Mouse (Mus musculus) liver, embryonic 15.5 days (tissue): ENCODE results near the gene Tmcc3. TPM values are rescaled to one million over a fixed set of nuclear protein-coding genes. Genes with fewer than 3 reads are reported as not detected.

Experiments used
- ATAC-seq: fragments of 200-750 bp; cut with Nextera tagmentation; 2 replicates; pipeline ENCODE4 v1.8.0; 2017; ENCODE audit warnings: moderate number of reproducible peaks, mild to moderate bottlenecking, moderate library complexity; ENCODE audit not compliant: insufficient read depth
- H3K27ac ChIP-seq: fragments of 300-500 bp; sonication (generic); replicated peaks from 2 replicates; pipeline ENCODE4 v1.5.1; 2015; ENCODE audit warnings: mild to moderate bottlenecking, inconsistent platforms
- H3K27me3 ChIP-seq: fragments of 300-500 bp; sonication (generic); 2 replicates; pipeline ENCODE4 v1.6.1; 2015; ENCODE audit warnings: mild to moderate bottlenecking, inconsistent platforms
- H3K36me3 ChIP-seq: fragments of 300-500 bp; sonication (generic); replicated peaks from 2 replicates; pipeline ENCODE4 v1.6.1; 2015; ENCODE audit warnings: moderate library complexity, mild to moderate bottlenecking, inconsistent platforms
- H3K4me1 ChIP-seq: fragments of 300-500 bp; sonication (generic); replicated peaks from 2 replicates; pipeline ENCODE4 v1.6.1; 2015; ENCODE audit warnings: inconsistent platforms
- H3K4me2 ChIP-seq: fragments of 300-500 bp; sonication (generic); 2 replicates; pipeline ENCODE4 v1.6.1; 2015; ENCODE audit warnings: moderate library complexity, mild to moderate bottlenecking, inconsistent platforms
- H3K4me3 ChIP-seq: fragments of 300-500 bp; sonication (generic); replicated peaks from 2 replicates; pipeline ENCODE4 v1.5.1; 2015; ENCODE audit warnings: mild to moderate bottlenecking, inconsistent platforms
- H3K9ac ChIP-seq: fragments of 300-500 bp; sonication (generic); 2 replicates; pipeline ENCODE4 v1.6.1; 2015; ENCODE audit warnings: moderate library complexity, mild to moderate bottlenecking, inconsistent platforms
- H3K9me3 ChIP-seq: fragments of 300-500 bp; sonication (generic); replicated peaks from 2 replicates; pipeline ENCODE4 v1.6.1; 2016; ENCODE audit warnings: inconsistent platforms
- WGBS: fragments of 180-500 bp; shearing (Covaris S2); methylation state at CpG from one replicate; pipeline ENCODE4 v1.1.7; 2015; ENCODE audit warnings: mixed read lengths; ENCODE audit not compliant: insufficient replicate concordance; 5-methylcytosine and 5-hydroxymethylcytosine counted together
- polyA plus RNA-seq: library from polyadenylated mRNA; unstranded; fragments of >200 nt; fragmentation: Nextera tagmentation; extraction: Ambion mirVana; gene quantifications from 2 replicates; pipeline ENCODE4 v1.2.1, GENCODE M21; 2015

Gene Tmcc3
- polyA plus RNA-seq, 1 experiment from 2014 or later = 3.4 TPM

DNA sequence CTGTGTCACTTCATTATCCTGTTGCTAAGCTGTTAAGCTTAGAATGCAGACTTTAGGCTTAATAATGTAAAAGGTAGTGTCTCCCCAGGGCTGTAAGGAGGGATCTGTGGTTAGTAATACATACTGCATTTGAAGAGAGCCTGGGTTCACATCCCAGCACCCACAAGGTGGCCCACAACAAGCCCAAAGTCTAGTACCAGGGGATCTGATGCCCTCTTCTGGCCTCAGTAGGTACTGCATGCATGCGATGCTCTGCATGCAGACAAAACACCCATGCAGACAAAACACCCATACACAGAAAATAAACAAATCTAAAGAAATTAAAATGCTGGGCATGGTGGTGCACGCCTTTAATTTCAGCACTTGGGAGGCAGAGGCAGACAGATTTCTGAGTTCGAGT, 149.6 kb downstream of the Tmcc3 start:
- Histone ChIP-seq H3K36me3 (no peaks in the 10 kb centered on the region), H3K4me1 (no peaks in the 10 kb centered on the region), H3K27ac (no peak overlapping the region), H3K9ac (no peak overlapping the region), H3K9me3 (no peaks in the 10 kb centered on the region), H3K4me2 (no peak overlapping the region), H3K27me3 (no peaks in the 10 kb centered on the region), H3K4me3 (no peak overlapping the region)
- no peak for ATAC-seq
- WGBS = 59% methylated on average over 3 of the region's 3 CpGs

- H3K9ac ChIP-seq = no peak overlapping the region
- H3K27me3 ChIP-seq = no peaks in the 10 kb centered on the region
- H3K4me1 ChIP-seq = no peaks in the 10 kb centered on the region
- no peaks in the 10 kb centered on the region for H3K9me3 ChIP-seq
- no peak for ATAC-seq
- no peak overlapping the region for H3K27ac ChIP-seq
- 66% methylated on average over 8 of the region's 8 CpGs for WGBS
- H3K4me3 ChIP-seq = no peak overlapping the region
- no peak overlapping the region for H3K4me2 ChIP-seq
- no peaks in the 10 kb centered on the region for H3K36me3 ChIP-seq
Measured at GRCm38 (mm10) chr10:94461871-94462270, 150.1 kb downstream of the Tmcc3 start.

GRCm38 (mm10) chr10:94462386-94463064, 150.8 kb downstream of the Tmcc3 start:
- Histone ChIP-seq H3K9ac (no peak overlapping the region), H3K4me3 (no peak overlapping the region), H3K9me3 (no peaks in the 10 kb centered on the region), H3K4me2 (no peak overlapping the region), H3K36me3 (no peaks in the 10 kb centered on the region), H3K27me3 (no peaks in the 10 kb centered on the region), H3K27ac (no peak overlapping the region), H3K4me1 (no peaks in the 10 kb centered on the region)
- WGBS = 65% methylated on average over 15 of the region's 15 CpGs
- ATAC-seq = no peak

GRCm38 (mm10) chr10:94463410-94463809, 151.7 kb downstream of the Tmcc3 start:
- Histone ChIP-seq H3K9ac (no peak overlapping the region), H3K27ac (no peak overlapping the region), H3K4me1 (no peaks in the 10 kb centered on the region), H3K4me2 (no peak overlapping the region), H3K4me3 (no peak overlapping the region), H3K9me3 (no peaks in the 10 kb centered on the region), H3K36me3 (no peaks in the 10 kb centered on the region), H3K27me3 (no peaks in the 10 kb centered on the region)
- ATAC-seq = no peak
- WGBS = 71% methylated on average over 2 of the region's 2 CpGs

DNA sequence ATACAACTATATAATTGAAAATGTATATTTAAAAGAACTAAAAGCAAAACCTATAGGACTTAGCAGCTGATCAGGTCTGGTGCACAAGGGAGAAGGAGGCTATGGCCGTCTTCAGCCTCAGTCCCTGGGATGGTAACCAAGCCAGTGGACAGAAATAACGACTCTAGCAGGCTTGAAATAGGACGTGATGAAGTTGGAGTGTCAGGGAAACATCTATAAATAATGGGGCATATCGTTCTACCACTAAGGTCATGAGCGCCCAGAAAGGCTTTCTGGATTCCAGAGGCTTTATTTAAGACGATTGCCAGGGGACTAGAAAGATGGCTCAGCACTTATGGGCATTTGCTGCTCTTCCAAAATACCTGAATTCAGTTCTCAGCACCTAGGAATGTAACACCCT, 153.9 kb downstream of the Tmcc3 start:
- H3K36me3 ChIP-seq = no peaks in the 10 kb centered on the region
- H3K4me1 ChIP-seq = no peaks in the 10 kb centered on the region
- H3K27me3 ChIP-seq = no peaks in the 10 kb centered on the region
- ATAC-seq = no peak
- no peak overlapping the region for H3K4me3 ChIP-seq
- H3K9me3 ChIP-seq = no peaks in the 10 kb centered on the region
- H3K9ac ChIP-seq = no peak overlapping the region
- no peak overlapping the region for H3K27ac ChIP-seq
- H3K4me2 ChIP-seq = no peak overlapping the region
- 63% methylated on average over 6 of the region's 6 CpGs for WGBS

GRCm38 (mm10) chr10:94466313-94466712, 154.6 kb downstream of the Tmcc3 start:
- Histone ChIP-seq H3K36me3 (no peaks in the 10 kb centered on the region), H3K4me3 (no peak overlapping the region), H3K9ac (no peak overlapping the region), H3K4me1 (no peaks in the 10 kb centered on the region), H3K4me2 (no peak overlapping the region), H3K27ac (no peak overlapping the region), H3K9me3 (no peaks in the 10 kb centered on the region), H3K27me3 (no peaks in the 10 kb centered on the region)
- no peak for ATAC-seq
- WGBS = 52% methylated on average over 7 of the region's 7 CpGs

- Histone ChIP-seq H3K27me3 (no peaks in the 10 kb centered on the region), H3K9me3 (no peaks in the 10 kb centered on the region), H3K36me3 (no peaks in the 10 kb centered on the region), H3K9ac (no peak overlapping the region), H3K4me1 (no peaks in the 10 kb centered on the region), H3K27ac (no peak overlapping the region), H3K4me3 (no peak overlapping the region), H3K4me2 (no peak overlapping the region)
- 44% methylated on average over 8 of the region's 8 CpGs for WGBS
- ATAC-seq = peak; percentile 25; the same call in 1 of the 2 replicates
Measured at GRCm38 (mm10) chr10:94471487-94471886, 159.7 kb downstream of the Tmcc3 start.

DNA sequence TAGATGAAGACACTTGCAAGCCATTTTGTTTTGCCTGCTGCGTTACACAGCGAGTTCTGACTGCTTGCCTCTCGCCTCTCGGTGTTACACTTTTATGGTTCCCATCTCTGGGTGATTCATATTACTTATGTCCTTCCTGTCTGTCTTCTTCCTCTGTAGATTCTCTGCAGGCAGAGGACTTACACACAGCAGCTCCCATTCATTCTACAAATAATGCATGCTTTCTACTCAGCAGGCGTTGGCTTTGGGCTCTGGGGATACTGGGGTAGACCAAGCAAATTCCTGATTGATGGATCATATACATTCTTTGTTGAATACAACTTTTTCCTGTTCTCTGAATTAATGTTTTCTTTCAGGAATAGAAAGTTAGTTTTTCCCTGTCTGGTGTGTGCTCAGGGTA, 161.8 kb downstream of the Tmcc3 start:
- H3K4me3 ChIP-seq = no peak overlapping the region
- 79% methylated on average over 5 of the region's 5 CpGs for WGBS
- no peak for ATAC-seq
- no peaks in the 10 kb centered on the region for H3K4me1 ChIP-seq
- H3K27me3 ChIP-seq = no peaks in the 10 kb centered on the region
- no peak overlapping the region for H3K9ac ChIP-seq
- no peak overlapping the region for H3K4me2 ChIP-seq
- H3K9me3 ChIP-seq = no peaks in the 10 kb centered on the region
- H3K27ac ChIP-seq = no peak overlapping the region
- H3K36me3 ChIP-seq = no peaks in the 10 kb centered on the region

GRCm38 (mm10) chr10:94474185-94474584, 162.4 kb downstream of the Tmcc3 start:
- Histone ChIP-seq H3K4me2 (no peak overlapping the region), H3K4me3 (no peak overlapping the region), H3K36me3 (no peaks in the 10 kb centered on the region), H3K27me3 (no peaks in the 10 kb centered on the region), H3K9ac (no peak overlapping the region), H3K9me3 (no peaks in the 10 kb centered on the region), H3K27ac (no peak overlapping the region), H3K4me1 (no peaks in the 10 kb centered on the region)
- no peak for ATAC-seq
- 51% methylated on average over 5 of the region's 5 CpGs for WGBS

DNA sequence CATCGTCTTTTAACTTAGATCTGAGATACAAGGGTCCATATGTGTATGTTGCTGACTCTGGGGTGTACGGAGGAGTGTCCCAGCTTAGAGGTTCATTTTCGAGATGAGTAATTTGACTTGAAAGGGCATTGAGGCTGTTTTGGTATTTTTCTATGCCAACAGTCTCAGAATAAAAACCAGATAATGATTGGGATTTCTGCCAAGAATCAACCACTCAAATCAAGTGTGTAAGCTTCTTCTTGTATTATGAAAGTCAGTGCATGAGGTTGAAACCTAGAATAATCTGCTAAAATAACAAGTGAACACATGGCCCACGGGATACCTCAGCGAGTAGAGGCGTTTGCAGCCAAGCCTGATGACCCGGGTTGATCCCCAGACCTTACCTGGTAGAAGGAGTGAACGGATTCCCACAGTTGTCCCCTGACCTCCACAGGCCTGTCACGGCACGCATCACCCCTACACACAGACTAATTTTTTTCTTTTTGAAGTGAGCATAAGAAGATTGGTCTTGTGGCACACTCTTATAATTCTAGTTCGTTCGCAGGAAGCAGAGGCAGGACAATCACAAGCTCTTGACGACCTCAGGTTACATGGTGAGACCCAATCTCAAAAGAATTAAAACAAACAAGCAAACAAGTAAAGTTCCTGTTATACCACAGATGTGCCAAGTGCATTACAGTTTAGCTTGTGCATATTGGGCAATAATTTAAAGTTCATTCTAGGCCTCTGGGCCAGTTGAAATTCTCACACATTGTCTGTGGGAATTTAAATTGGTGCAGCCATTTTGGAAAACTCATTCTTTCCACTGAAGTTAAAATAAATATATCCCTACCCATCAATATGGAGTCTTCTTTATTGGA, 165.8 kb downstream of the Tmcc3 start:
- no peaks in the 10 kb centered on the region for H3K27me3 ChIP-seq
- H3K9ac ChIP-seq = no peak overlapping the region
- H3K36me3 ChIP-seq = no peaks in the 10 kb centered on the region
- no peak overlapping the region for H3K27ac ChIP-seq
- H3K9me3 ChIP-seq = 0 out of 2 replicates have a peak, but pooled peaks cover 5% of the 10 kb centered on the region
- H3K4me2 ChIP-seq = no peak overlapping the region
- 72% methylated on average over 13 of the region's 13 CpGs for WGBS
- ATAC-seq = no peak
- H3K4me3 ChIP-seq = no peak overlapping the region
- H3K4me1 ChIP-seq = no peaks in the 10 kb centered on the region

GRCm38 (mm10) chr10:94479646-94480045, 167.9 kb downstream of the Tmcc3 start:
- H3K4me2 ChIP-seq = no peak overlapping the region
- 70% methylated on average over 13 of the region's 13 CpGs for WGBS
- H3K9ac ChIP-seq = no peak overlapping the region
- H3K27me3 ChIP-seq = no peaks in the 10 kb centered on the region
- no peak for ATAC-seq
- no peaks in the 10 kb centered on the region for H3K4me1 ChIP-seq
- 0 out of 2 replicates have a peak, but pooled peaks cover 5% of the 10 kb centered on the region for H3K9me3 ChIP-seq
- no peak overlapping the region for H3K27ac ChIP-seq
- H3K4me3 ChIP-seq = no peak overlapping the region
- H3K36me3 ChIP-seq = no peaks in the 10 kb centered on the region
